Mouse (Mus musculus): Measurements from ENCODE around the gene Camk2b. TPM values are rescaled to one million over a fixed set of nuclear protein-coding genes. Genes with fewer than 3 reads are reported as not detected.

Gene Camk2b
- polyA plus RNA-seq (2012; rRNA removed) = 0.37 and 0.43 TPM in 2 replicates

DNA sequence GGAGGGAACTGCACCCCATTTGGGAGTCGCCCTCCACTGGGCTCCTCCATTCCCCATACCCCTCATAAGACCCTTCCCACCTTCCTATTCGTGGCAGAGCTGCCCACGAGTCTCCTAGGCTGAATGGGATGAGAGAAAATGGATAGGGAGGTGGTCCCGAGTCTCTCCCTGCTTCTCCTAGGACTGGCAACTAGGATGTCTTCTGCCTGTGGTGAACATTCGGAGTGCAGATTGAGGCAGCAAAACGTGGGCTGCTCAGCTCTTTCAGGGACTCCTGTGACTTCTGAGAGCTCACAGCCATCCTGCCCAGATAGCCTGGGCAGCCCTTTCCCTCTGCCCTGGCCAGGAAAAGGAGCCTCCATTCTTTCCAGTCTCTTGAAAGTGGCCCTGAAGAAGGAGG lies at the start of gene Camk2b:
Gene Camk2b, minus strand, starts transcription at position 187 of the 400 bp plus-strand sequence.

DNA sequence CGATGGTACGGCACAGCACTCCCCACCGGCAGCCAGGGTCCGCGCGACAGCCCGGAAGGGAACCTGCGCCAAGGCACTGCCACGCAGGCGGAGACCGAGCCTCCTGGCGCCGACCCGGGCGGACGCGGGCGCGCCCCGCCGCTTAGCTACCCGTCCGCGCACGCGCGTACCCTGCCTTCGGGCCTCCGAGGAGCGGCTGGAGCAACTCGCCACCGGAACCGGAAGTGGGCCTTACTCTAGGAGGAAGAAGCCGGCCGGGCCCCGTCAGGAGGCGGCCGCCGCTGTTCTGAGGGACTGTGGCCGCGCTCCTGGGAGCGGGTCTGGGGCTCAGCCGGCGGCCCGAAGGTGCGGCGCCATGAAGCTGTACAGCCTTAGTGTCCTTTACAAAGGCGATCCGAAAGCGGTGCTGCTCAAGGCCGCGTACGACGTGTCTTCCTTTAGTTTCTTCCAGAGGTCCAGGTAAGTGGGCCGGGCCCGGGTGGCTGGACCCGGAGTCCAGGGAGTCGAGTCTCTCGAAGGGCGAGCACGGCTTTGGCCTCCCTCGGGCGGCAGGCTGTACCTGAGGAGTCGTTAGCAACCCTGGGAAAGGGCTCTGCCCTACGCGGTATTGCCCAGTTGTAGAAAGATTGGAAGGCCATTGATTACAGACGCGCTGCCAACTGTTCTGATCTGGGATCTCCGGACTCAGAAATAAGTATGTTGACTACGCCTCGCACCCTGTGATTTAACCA lies 110.5 kb downstream of the Camk2b start, which contains the start of gene Ykt6:
Gene Ykt6, plus strand, starts transcription at position 148 of the 731 bp plus-strand sequence.

DNA sequence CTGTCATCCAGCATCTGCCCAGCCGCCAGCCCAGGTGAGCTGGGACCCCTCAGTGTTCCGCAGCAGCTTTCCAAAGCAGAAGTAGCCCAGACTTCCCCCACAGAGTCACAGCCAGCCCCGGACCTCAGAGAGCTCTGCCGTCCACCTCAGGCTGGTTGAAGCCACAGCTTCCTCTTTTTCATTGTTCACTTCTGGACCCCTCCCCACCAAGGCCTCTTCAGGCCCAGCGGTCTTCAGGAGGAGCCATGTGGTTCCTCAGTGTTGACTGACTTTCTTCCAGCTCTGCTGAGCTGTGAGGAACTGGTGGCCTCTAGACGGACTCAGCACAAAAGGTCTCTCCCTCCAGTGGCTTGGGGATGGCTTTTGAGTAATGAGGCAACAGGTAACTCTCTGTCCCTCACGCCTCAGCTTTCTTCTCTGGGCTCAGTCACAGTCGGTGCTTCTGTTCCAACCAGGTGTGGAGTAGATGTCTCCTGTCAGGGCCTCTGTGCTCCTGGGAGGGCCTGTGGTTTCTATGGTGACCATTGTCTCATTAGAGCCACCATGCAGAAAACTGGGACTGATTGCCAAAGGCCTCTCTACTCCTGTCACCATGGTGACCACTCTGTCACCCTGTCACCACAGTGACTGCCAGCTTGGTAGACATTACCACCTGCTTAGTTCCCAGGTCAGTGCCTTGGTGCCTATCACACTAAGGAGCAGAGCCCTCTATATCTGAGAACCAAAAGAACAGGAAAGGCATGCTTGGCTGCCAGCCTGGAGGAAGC lies 116.4 kb downstream of the Camk2b start, which contains the start of gene Gck:
Gene Gck, minus strand, starts transcription at position 496 of the 767 bp plus-strand sequence.

Other genes with a start within 250 kb of the Camk2b start
- 3.5 and 3.8 TPM in 2 replicates for gene Polm, start 228.3 kb downstream of the Camk2b start, polyA plus RNA-seq (2012; rRNA removed)
- 3.0 and 3.2 TPM in 2 replicates for gene Aebp1, start 204.4 kb downstream of the Camk2b start, polyA plus RNA-seq (2012; rRNA removed)
- 50.3 and 52.3 TPM in 2 replicates for gene Pold2, start 188.1 kb downstream of the Camk2b start, polyA plus RNA-seq (2012; rRNA removed)
- gene Myl7, start 167.6 kb downstream of the Camk2b start, polyA plus RNA-seq (2012; rRNA removed) = 3.1 TPM in 2 replicates
- 0.08 and 0.11 TPM in 2 replicates for gene Gck, start 116.3 kb downstream of the Camk2b start, polyA plus RNA-seq (2012; rRNA removed)
- 17.9 and 20.3 TPM in 2 replicates for gene Ykt6, start 110.7 kb downstream of the Camk2b start, polyA plus RNA-seq (2012; rRNA removed)
- 0.06 TPM in 2 replicates for gene A730071L15Rik, start 133.7 kb upstream of the Camk2b start, polyA plus RNA-seq (2012; rRNA removed)
- gene Nudcd3, start 134.1 kb upstream of the Camk2b start, polyA plus RNA-seq (2012; rRNA removed) = 10.2 and 11.7 TPM in 2 replicates
- gene Npc1l1, start 163.8 kb upstream of the Camk2b start, polyA plus RNA-seq (2012; rRNA removed) = 0.08 and 0.09 TPM in 2 replicates
- 27.3 and 31.2 TPM in 2 replicates for gene Ddx56, start 201.4 kb upstream of the Camk2b start, polyA plus RNA-seq (2012; rRNA removed)
- 25.5 and 28.9 TPM in 2 replicates for gene Tmed4, start 208.5 kb upstream of the Camk2b start, polyA plus RNA-seq (2012; rRNA removed)
- 37.9 and 43.6 TPM in 2 replicates for gene Ogdh, start 225.3 kb upstream of the Camk2b start, polyA plus RNA-seq (2012; rRNA removed)

Data from liver, embryonic 14 days (tissue).